Mouse (Mus musculus) small intestine, adult 2 months (tissue): ENCODE data around the gene Chil1.

ENCODE experiments used
- CTCF ChIP-seq: fragments of 200-500 bp; IDR thresholded peaks from 2 replicates; pipeline ENCODE4 v1.5.1; 2012; ENCODE audit warnings: low read depth, mild to moderate bottlenecking, control low read depth, inconsistent platforms, low read length, moderate library complexity, mixed read lengths; ENCODE audit not compliant: insufficient replicate concordance, insufficient read length; ENCODE audit errors: extremely low read depth
- POLR2A ChIP-seq: fragments of 200-500 bp; IDR thresholded peaks from 2 replicates; pipeline ENCODE4 v1.6.1; 2012; ENCODE audit warnings: low read depth, mild to moderate bottlenecking, control low read depth, inconsistent platforms, low read length, moderate library complexity

DNA sequence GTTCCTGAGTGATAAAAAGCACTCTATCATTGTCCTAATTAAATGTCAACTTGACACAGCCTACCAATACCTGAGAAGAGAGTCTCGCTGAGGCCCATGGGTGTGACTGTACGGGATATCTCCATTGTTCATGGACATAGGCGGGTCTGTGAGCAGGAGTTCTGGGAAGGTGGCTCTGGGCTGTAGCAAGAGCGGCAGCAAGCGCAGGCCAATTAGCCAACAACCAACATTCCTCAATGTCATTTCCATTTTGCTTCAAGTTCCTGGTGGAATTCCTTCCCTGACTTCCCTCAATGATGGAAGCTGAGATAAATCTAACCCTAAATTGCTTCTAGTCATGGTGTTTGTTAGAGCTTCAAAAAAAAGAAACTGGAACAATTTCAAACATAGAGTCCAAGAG lies 4.0 kb upstream of the Chil1 start:
- TF ChIP-seq CTCF (no peak), POLR2A (no peak)
